Mouse (Mus musculus) intestine, embryonic 14.5 days (tissue): ENCODE measurements at regions not wholly inside any gene's neighbourhood (a gene's known extent, or its start where the extent isn't known, plus 50 kb on each side); places are given as distances from the start of the nearest gene placed in this dataset.

Source experiments
- ATAC-seq: fragments of 200-750 bp; cut with Nextera tagmentation; replicated peaks from 2 replicates; pipeline ENCODE4 v1.8.0; 2017; ENCODE audit warnings: low read depth, moderate number of reproducible peaks, moderate TSS enrichment, moderate library complexity; ENCODE audit not compliant: low FRiP score, low TSS enrichment
- DNase-seq: peaks from one replicate; pipeline ENCODE4 v3.0.0-alpha.2; 2018; ENCODE audit warnings: low spot score
- H3K27ac ChIP-seq: fragments of 300-500 bp; sonication (generic); 2 replicates; pipeline ENCODE4 v1.5.1; 2014; ENCODE audit warnings: low read depth, mild to moderate bottlenecking, control low read depth
- H3K27me3 ChIP-seq: fragments of 300-500 bp; sonication (generic); replicated peaks from 2 replicates; pipeline ENCODE4 v1.6.1; 2014; ENCODE audit warnings: low read length, control low read depth; ENCODE audit not compliant: control insufficient read depth, insufficient read depth
- H3K36me3 ChIP-seq: fragments of 300-500 bp; sonication (generic); 2 replicates; pipeline ENCODE4 v1.6.1; 2014; ENCODE audit warnings: low read length, control low read depth; ENCODE audit not compliant: control insufficient read depth, insufficient read depth
- H3K4me1 ChIP-seq: fragments of 300-500 bp; sonication (generic); replicated peaks from 2 replicates; pipeline ENCODE4 v1.6.1; 2014; ENCODE audit warnings: low read length, control low read depth, mixed read lengths; ENCODE audit not compliant: control insufficient read depth, insufficient read depth
- H3K4me2 ChIP-seq: fragments of 300-500 bp; sonication (generic); 2 replicates; pipeline ENCODE4 v1.6.1; 2014; ENCODE audit warnings: low read length
- H3K4me3 ChIP-seq: fragments of 300-500 bp; sonication (generic); 2 replicates; pipeline ENCODE4 v1.5.1; 2014; ENCODE audit warnings: low read depth, low read length, control low read depth, mixed read lengths
- H3K9ac ChIP-seq: fragments of 300-500 bp; sonication (generic); 2 replicates; pipeline ENCODE4 v1.6.1; 2014; ENCODE audit warnings: mild to moderate bottlenecking, low read length
- H3K9me3 ChIP-seq: fragments of 300-500 bp; sonication (generic); 2 replicates; pipeline ENCODE4 v1.6.1; 2016; ENCODE audit warnings: low read length, control low read depth; ENCODE audit not compliant: control insufficient read depth
- WGBS: fragments of 180-500 bp; shearing (Covaris S2); extraction: QIAGEN DNeasy Blood & Tissue Kit; methylation state at CpG from one replicate; pipeline ENCODE4 v1.1.7; 2014; 5-methylcytosine and 5-hydroxymethylcytosine counted together

DNA sequence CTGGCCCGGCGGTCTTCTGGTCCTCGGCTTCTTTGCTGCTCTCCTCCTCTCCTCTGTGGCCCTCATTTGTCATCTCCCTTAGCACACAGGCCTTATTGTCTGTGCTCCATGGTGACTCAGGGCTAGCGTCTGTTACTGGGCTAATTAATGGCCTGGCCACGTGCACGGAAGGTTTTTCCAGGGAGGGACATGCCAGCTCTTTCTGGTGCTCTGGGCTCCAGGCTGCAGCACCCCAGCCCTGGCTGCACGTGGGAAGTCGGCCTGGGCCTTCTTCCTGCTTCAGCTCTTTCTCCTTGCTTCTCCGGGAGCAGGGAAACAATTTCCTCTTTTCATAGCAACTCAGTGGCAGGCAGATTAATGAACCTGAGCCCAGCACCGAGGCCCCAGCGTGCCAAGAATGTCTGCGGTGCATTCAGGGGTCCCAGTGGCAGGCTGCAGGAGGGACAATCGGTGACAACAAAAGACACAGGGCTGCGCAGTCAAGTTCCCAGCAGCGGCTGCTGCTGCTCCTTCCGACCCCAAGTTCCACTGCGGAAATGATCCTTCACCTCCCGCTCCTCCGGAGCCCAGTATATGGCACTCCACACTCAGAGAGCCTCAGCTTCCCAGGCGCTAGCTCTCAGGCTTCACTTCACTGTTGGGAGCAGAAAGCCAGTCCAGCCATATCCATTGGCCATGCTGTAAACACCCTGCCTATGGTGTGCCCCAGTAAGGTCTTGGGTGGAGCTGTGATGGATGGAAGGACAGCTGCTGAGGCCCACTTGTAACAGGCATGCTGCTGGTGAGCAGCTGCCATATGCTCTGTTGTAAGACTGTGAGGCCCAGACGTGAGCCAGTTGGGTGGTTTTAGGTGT lies 257.3 kb upstream of the Habp2 start:
- H3K9ac ChIP-seq, result 0 out of 2 replicates have a peak overlapping the region, but pooled peaks have one; percentile 8
- no peaks in the 10 kb centered on the region for H3K27me3 ChIP-seq
- H3K36me3 ChIP-seq, result no peaks in the 10 kb centered on the region
- peaks cover 8% of the 10 kb centered on the region for H3K4me1 ChIP-seq
- peak overlapping the region; percentile 69 for H3K27ac ChIP-seq
- 34% methylated on average over 21 of the region's 21 CpGs for WGBS
- 0 out of 2 replicates have a peak, but pooled peaks cover 2% of the 10 kb centered on the region for H3K9me3 ChIP-seq
- ATAC-seq, result peak; percentile 75
- H3K4me2 ChIP-seq, result 0 out of 2 replicates have a peak overlapping the region, but pooled peaks have one; percentile 4
- peak; percentile 71 for DNase-seq
- no peak overlapping the region for H3K4me3 ChIP-seq

DNA sequence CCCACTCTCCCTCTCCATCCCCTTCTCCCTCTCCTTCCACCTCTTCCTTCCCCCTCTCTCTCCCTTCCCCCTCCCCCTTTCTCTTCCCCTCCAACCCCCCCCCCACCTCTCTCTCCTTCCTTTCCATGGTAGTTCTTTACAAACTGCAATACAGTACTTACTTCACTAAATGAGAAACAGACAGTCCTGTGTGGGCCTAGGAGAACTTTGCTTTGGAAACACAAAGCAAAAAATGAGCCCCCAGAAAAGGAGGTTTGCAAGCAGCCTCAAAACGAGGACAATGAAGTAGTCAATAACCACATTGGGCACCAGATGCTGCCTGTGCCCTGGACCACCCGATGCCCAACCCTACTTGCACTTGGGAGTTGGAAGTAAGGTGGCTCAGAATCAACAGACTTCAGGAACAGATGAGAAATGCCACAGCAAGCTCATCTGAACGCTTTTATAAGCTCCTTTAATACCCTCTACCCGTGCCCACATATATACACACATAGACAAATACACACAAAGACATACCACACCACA lies 256.5 kb upstream of the Habp2 start:
- Histone ChIP-seq H3K4me2 (no peak overlapping the region), H3K4me3 (no peak overlapping the region), H3K4me1 (peaks cover 8% of the 10 kb centered on the region), H3K9ac (no peak overlapping the region), H3K27me3 (no peaks in the 10 kb centered on the region), H3K36me3 (no peaks in the 10 kb centered on the region), H3K9me3 (0 out of 2 replicates have a peak, but pooled peaks cover 2% of the 10 kb centered on the region), H3K27ac (no peak overlapping the region)
- 55% methylated on average over 4 of the region's 4 CpGs for WGBS
- DNase-seq, result no peak
- ATAC-seq, result no peak

DNA sequence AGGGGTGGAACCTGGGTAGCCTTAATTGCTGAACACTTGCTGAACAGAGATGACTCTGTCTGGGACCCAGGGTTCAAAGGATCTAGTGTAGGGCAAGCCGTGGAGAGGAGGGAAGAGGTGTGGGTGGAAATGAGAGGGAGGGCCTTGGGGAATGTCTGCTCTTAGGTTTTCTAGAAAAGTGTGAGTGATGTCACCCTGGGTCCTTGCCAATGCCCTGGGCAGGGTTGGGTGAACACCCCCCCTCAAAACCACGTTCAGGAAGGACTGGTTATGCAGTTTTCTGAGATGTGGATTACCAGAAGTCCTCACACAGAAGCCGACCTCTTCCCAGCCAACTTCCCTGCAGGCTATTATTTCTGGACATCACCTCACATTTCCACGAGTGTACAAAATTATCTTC lies 252.4 kb upstream of the Habp2 start:
- H3K9ac ChIP-seq, result no peak overlapping the region
- H3K4me2 ChIP-seq, result no peak overlapping the region
- 78% methylated on average over 4 of the region's 4 CpGs for WGBS
- no peaks in the 10 kb centered on the region for H3K27me3 ChIP-seq
- H3K4me3 ChIP-seq, result no peak overlapping the region
- no peaks in the 10 kb centered on the region for H3K9me3 ChIP-seq
- H3K27ac ChIP-seq, result no peak overlapping the region
- H3K4me1 ChIP-seq, result peaks cover 5% of the 10 kb centered on the region
- DNase-seq (no peak), ATAC-seq (no peak)
- no peaks in the 10 kb centered on the region for H3K36me3 ChIP-seq

DNA sequence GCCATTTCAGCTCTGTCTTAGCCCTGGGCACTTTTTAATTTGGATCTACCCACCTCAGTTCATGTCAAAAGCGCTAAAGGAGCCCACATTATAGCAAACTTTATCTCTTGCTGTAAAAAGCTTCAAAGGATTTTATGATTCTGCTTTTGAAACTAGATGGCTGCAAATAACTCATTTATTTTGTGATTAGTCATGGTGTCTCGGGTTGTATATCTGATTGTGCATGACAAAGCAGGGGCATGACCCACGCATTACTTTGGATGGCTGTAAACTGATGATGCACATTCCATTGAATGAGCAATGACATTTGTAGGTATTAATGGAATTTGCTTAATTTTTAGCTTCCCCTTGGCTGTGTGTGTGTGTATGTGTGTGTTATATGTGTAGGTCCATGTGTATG lies 249.4 kb upstream of the Habp2 start:
- 78% methylated on average over 3 of the region's 3 CpGs for WGBS
- ATAC-seq, result no peak
- Histone ChIP-seq H3K4me1 (no peaks in the 10 kb centered on the region), H3K9me3 (no peaks in the 10 kb centered on the region), H3K36me3 (no peaks in the 10 kb centered on the region), H3K9ac (no peak overlapping the region), H3K4me3 (no peak overlapping the region), H3K4me2 (no peak overlapping the region), H3K27ac (no peak overlapping the region), H3K27me3 (no peaks in the 10 kb centered on the region)
- DNase-seq, result no peak

DNA sequence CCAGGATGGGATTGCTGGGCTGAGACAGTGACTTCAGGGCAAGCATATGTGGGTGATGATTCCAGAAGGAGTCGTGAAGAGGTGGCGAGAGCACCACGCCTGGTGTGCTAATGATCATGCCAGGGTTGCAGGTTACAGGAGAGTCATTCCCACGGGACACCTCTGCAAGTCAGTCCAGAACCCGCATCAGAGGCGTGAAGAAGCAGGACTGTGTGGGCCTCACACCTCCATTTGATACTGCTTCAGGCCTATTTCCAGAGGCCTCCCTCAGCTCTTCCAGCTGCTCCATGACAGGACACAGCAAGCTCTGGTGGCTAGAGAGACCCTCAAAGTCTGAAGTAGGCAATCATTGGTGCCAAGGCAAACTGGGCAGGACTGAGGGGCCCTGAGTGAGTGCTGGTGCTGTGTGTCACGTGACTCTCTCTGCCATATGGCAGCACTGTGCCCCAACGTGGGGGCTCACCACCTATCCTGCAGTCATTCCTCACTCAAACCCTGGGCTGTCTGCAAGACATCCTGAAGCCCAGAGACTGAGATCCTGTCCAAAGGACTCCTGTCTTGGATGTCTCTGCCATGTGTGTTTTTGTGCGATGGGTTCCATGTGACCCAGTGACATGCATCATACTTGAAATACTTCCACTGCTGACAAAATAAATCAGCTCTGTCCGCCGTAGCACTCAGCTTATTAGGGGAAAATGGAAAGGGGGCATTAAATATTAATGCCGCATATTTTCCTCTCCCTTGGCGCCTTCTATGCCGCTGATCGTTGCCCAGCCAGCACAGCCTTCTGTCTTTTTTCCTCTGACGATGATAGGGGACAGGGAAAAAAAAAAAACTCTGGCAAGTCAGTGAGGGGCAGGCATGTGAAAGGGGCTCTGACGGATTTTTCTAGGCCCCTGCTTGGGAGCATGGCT lies 247.6 kb upstream of the Habp2 start:
- no peak overlapping the region for H3K4me3 ChIP-seq
- no peaks in the 10 kb centered on the region for H3K9me3 ChIP-seq
- H3K4me2 ChIP-seq, result no peak overlapping the region
- H3K4me1 ChIP-seq, result no peaks in the 10 kb centered on the region
- peak; percentile 29 for DNase-seq
- H3K9ac ChIP-seq, result no peak overlapping the region
- H3K27ac ChIP-seq, result no peak overlapping the region
- WGBS, result 72% methylated on average over 17 of the region's 17 CpGs
- H3K36me3 ChIP-seq, result no peaks in the 10 kb centered on the region
- H3K27me3 ChIP-seq, result no peaks in the 10 kb centered on the region
- ATAC-seq, result no peak

DNA sequence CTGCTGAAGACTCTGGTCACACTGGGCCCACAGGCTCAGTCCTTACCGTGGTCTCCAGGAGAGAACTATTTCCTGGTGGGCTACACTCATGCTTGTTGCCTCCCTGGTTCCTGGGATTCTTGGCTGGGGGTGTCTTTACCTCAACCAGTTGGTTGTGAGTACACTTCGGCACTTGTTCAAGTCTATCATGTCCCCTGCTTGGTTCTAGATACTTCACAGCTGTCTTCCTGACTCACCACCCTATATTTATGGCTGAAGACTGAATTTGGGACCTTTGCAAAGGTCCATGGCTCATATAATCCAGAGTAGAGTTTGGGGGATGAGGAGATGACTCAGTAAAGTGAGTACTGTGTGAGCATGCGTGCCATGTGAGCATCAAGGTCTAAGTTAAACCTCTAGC lies 245.0 kb upstream of the Habp2 start:
- H3K27me3 ChIP-seq, result no peaks in the 10 kb centered on the region
- no peak overlapping the region for H3K4me2 ChIP-seq
- WGBS, result 90% methylated on average over 3 of the region's 3 CpGs
- H3K9me3 ChIP-seq, result no peaks in the 10 kb centered on the region
- H3K27ac ChIP-seq, result no peak overlapping the region
- DNase-seq (peak; percentile 45), ATAC-seq (no peak)
- no peak overlapping the region for H3K4me3 ChIP-seq
- H3K9ac ChIP-seq, result no peak overlapping the region
- H3K36me3 ChIP-seq, result no peaks in the 10 kb centered on the region
- no peaks in the 10 kb centered on the region for H3K4me1 ChIP-seq

DNA sequence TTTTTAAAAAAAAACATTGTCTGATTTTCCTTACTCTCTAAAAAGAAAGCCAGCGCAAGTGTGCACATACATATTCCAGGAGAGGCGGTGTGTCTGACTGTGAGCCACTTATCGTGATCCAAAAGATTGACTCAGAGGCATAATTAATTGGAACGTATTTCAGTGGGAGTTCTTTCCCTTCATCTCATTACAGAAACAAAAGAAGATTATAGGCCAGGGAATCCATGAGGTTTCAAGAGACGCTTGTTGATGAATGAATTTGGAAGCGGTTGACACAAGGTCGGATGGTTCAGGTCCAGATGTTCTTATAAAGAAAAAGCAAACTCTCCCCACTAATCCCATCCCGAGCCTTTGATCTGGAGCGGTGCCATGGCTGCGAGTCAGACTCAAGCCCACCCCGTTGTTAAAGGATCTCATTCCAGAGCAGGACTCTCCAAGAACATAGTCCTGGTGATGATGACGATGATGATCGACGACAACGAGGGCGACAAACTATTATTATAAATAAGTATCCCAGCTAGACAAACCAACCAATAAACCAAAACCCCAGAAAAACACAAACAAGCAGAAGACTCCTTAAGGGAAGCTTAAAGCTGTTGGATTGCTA lies 240.1 kb upstream of the Habp2 start:
- WGBS, result 85% methylated on average over 16 of the region's 16 CpGs
- DNase-seq (peak; percentile 34), ATAC-seq (no peak)

DNA sequence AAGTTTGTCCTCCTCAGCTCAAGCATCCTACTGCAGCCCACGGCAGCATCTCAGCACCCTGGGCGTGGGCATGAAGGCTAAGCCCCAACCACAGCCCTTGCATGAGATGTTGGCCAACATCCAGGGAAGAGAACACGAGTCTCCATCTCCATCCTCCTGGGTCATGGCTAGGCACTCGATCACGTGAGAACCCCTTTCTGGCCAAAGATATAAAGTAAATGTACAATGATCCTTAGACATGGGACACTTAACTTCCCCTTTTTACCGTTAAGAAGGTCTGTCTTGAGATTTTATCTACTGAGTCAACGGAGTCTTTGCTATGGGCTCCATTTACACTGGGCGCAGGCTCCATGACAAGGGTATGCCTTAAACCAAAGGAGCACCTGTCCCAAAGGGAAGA lies 232.8 kb upstream of the Habp2 start:
- Histone ChIP-seq H3K9ac (no peak overlapping the region), H3K4me3 (no peak overlapping the region), H3K4me1 (no peaks in the 10 kb centered on the region), H3K4me2 (no peak overlapping the region), H3K27ac (no peak overlapping the region), H3K27me3 (no peaks in the 10 kb centered on the region), H3K36me3 (no peaks in the 10 kb centered on the region), H3K9me3 (no peaks in the 10 kb centered on the region)
- 92% methylated on average over 8 of the region's 8 CpGs for WGBS
- DNase-seq (no peak), ATAC-seq (no peak)

More for the DNA sequence above, 240.1 kb upstream of the Habp2 start:
- Histone ChIP-seq H3K27me3 (no peaks in the 10 kb centered on the region), H3K36me3 (no peaks in the 10 kb centered on the region), H3K4me1 (no peaks in the 10 kb centered on the region), H3K9ac (no peak overlapping the region), H3K9me3 (no peaks in the 10 kb centered on the region), H3K4me2 (no peak overlapping the region), H3K4me3 (no peak overlapping the region), H3K27ac (no peak overlapping the region)
